Mouse (Mus musculus) lung, postnatal 4 days (tissue): ENCODE data around the gene Fgfr2.

Experiments used
- DNase-seq, 2 experiments: peaks; one replicate each; pipeline ENCODE4 v3.0.0; 2021

The Fgfr2 gene

DNA sequence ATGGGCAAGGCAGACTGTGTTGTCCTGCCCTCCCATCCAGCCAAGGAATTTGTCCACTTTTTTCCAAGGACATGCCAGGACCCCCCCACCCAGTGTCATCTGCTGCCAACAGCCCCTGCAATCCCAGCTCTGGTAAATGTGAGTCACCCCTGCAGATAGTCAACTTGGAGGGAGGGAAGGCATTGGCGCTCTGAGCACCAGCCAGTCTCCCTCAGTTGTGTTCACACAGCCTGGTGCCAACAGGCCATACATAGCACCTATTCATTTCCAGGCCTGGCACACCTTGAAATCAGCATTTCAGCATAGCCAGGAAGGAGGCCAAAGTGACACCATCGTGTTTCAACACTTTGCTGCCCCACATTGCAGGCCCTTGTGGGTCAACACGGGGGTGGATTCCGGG, 439.2 kb downstream of the Fgfr2 start:
- no peak for DNase-seq

DNA sequence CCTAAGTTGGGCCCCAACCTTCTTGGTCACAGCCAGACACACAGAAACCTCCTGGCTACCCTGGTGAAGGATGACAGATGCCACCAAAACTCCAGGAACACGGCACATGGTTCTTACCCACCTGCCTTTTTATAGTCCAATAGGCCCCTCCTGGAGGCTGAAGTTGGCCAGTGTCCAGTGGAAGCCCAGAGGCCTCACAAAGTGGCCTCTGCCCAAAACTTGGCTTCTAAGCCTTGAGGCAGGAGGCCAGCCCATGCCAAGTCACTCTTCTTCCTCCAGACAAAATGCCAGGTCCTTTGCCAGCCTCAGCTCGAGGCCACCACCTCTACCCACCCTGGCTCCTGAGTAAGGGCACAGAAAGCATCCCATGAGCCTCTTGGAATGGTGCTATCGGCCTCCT, 440.2 kb downstream of the Fgfr2 start:
- DNase-seq: no peak

GRCm38 (mm10) chr7:132682336-132682735, 440.8 kb downstream of the Fgfr2 start:
- DNase-seq: no peak

DNA sequence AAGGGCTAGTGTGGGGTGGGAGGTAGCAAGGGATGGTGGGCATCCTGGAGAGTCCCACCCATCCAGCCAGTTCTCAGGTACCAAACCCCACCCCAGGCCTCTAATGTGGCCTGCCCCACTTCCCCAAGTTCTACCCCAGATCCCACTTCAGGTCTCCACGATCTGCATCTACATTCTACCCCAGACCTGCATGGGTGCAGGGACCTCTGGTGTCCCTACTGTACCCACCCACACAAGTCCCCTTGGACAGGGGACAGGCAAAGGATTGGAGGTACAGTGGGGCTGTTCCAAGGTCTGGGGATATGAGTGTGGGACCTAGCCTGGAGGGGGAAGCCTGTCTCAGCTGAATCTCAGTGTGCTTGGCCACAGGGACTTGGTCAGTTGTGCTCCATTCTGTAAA, 441.3 kb downstream of the Fgfr2 start:
- no peak for DNase-seq

GRCm38 (mm10) chr7:132681296-132681695, 441.9 kb downstream of the Fgfr2 start:
- no peak for DNase-seq

- DNase-seq: no peak
Measured at GRCm38 (mm10) chr7:132679549-132679948, 443.6 kb downstream of the Fgfr2 start.

DNA sequence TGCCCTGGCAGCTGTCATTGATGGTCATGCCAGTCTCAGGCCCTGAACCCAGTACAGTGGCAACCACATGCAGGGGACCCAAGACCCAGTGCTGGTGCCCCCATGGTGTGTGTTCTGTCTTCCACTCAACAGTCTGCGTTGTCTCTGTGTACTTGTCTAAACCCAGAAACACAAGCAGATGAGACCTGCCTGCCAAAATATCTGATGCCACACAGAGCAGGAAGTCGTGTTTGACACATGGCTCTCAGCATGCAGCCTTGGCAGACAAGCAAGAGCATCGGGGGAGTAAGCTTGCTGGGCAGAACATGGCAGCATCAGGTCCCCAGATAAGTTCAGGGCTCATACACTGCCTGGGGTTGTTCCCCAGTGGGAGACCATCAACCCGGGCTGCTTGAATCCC, 444.0 kb downstream of the Fgfr2 start:
- no peak for DNase-seq

- no peak for DNase-seq
Measured at GRCm38 (mm10) chr7:132675922-132676321, 447.2 kb downstream of the Fgfr2 start.

DNA sequence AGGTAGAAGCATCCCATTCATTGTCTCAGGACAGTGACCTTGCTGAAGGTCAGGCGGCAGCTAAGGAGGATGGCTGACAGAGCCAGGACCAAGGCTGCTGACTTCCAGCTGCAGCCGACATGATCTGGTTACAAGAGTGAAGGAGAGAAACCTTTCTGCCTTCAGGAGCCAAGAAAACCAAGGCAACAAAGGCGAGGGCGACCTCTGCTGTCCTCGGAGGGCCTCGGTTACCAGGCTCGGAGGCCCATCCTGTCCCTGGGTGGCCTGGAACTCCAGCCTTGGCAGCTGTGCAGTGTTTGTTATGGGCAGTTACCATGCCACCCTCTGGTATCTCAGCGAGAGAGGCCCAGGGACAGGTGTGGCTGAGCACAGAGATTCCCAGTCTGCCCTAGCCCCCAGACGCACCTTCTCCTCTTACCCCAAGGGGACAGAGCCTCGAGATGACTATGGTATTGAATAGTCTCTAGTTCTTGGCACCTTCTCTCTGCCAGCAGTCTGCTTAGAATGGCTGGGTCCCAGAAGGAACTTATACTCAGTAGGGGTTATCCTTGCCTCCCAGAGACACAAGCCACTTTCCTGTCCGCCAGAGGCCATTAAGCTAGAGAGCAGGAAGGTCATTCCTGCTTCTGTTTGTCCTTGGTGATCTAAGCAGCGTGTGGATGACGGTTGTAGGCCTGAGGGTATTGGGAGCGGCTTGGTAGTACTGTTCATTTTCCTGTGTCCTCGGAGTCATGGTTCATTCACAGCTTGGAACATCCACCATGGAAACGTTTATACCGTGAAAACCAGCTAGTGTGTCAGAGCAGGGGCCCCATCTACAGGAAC, 449.0 kb downstream of the Fgfr2 start:
- peak; percentile 81 to 84 for DNase-seq

GRCm38 (mm10) chr7:132672481-132672959, 450.6 kb downstream of the Fgfr2 start:
- peak; percentile 54 to 74 for DNase-seq

DNA sequence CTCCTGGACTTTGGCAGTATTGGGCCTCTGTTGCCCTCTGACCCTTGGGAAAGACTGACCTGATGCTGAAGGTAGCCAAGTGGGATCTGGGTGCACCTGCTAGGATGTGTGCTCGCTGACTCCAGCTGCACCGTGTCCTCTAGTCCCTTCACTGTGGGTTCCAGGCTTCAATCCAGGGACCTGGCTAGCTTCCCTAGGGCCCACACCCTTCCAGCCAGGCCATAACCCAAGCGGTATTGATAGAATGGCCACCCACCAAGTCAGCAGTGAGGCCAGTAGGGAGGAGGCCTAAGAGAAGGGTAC, 452.3 kb downstream of the Fgfr2 start:
- DNase-seq: peak; percentile 55 to 81

- peak; percentile 56 to 74 for DNase-seq
Measured at GRCm38 (mm10) chr7:132669999-132670862, 452.9 kb downstream of the Fgfr2 start.

DNA sequence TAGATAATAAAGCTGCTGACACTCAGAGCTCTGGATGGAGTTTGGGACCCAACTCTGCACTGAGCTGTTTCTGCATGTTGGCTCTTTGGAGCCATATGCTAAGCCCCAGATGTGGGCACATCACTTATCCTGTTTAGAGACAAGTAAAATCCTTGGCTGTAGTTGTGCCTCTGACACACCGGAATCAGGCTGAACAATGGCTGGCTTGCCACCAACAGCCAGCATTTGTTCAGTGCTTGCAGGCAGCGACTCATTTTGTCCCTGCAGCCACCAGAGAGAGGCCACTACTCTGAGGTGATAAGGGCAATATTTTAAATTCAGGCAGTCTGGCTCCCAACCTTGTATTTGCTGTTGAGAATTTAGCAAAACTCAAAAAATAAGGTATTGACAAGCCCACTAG, 454.5 kb downstream of the Fgfr2 start:
- peak; percentile 69 to 84 for DNase-seq

DNA sequence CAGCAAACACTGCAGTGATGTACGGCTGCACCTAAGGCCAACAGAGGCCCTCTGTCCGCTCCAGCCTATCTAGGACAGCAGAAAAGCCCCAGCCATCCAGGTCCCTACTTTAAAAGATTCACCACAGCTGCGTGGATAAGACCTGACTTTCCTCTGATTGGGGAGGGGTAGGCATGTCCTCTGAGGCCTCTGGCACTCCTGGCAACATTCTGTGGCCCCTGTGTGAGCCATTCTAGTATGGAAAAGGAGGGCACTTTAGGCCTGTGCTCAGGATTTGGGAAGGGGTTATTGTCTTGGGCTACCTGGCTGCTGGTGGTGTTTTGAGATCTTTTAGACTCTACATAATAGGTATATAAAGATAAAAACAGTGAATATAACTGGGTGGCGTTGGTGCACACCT, 456.6 kb downstream of the Fgfr2 start:
- no peak for DNase-seq

DNA sequence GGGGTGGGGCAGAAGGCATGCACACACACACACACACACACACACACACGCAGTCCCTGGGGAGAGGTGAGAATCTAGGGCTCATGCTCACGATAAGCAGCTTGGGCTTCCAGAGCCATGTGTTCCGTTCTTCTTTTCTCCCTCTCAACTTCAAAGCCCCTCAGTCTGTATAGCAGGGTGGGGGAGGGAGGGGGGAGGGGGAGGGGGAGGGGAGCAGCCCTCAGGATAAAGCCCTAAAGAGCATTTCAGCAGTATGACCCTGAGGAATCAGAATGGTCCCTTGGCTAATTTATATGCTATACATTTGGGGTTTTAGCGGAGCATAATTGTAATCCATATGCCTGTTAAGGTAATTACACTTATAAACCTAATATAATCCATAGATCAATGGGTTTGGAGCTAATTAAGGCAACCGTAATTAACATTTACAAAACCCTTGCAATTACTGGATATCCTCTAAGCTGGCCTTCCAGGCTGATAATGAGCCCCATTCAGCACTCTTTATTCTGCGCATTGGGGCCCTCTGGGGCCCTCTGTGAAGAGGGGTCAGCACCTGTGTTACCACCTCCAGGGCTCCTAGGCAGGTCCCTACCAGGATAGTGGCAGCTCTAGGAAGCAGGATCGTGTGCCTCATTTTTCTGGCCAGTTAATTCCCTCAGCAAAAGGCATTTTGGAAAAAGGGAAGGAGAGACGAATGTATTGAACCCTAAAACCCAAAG, 457.3 kb downstream of the Fgfr2 start:
- DNase-seq: no peak

- no peak for DNase-seq
Measured at GRCm38 (mm10) chr7:132664815-132665214, 458.3 kb downstream of the Fgfr2 start.

- peak; percentile 52 to 64 for DNase-seq
Measured at GRCm38 (mm10) chr7:132662831-132663230, 460.3 kb downstream of the Fgfr2 start.

DNA sequence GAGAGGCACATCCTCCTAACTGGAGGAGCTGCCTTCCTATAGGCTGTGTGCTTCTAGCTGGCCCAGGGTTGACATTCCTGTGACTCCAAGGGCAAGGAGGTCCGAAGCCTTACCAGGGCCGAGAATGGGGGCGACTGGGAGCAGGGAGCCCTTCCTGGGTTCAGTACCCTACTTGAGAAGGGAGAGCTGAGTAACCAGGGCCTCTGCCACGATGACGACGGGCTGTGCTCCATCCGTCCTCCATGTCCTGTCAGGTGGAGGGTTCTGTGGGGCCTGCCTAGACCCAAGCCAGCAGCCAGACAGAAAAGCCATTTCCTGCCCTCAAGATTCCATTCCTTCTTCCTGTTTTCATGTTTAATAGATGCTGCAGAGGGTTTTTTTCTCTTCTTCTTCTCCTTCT, 463.5 kb downstream of the Fgfr2 start:
- no peak for DNase-seq

DNA sequence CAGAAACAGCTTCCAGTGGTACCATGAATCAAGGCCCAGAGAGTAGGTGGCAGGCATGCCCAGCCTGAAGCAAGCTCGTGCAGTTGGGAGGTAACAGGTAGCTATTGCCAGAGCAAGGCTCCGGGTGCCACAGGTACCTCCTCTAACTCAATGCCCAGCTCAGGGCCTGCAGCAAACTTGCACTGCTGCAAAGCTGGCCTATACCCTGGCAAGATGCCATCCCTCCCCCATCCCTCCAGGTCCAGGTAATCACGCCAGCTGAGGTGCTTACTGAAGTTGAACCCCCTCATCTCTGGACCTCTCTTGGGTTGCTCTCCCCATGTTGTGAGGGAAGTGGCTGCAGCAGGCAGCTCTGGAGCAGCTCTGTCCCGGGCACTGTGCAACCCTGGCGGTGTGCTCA, 464.5 kb downstream of the Fgfr2 start:
- no peak for DNase-seq

- peak; percentile 50 to 73 for DNase-seq
Measured at GRCm38 (mm10) chr7:132658058-132658450, 465.1 kb downstream of the Fgfr2 start.

GRCm38 (mm10) chr7:132657371-132658057, 465.6 kb downstream of the Fgfr2 start:
- DNase-seq: no peak

- peak; percentile 87 to 95 for DNase-seq
Measured at GRCm38 (mm10) chr7:132656548-132656947, 466.6 kb downstream of the Fgfr2 start.

GRCm38 (mm10) chr7:132656075-132656474, 467.1 kb downstream of the Fgfr2 start:
- DNase-seq: peak; percentile 88 to 91
